ENCODE assay signal across 11 mouse cellular contexts in genomic region chr3:37937381-37938283, GRCm38 (mm10).
DNase-seq lines count a peak whose midpoint lies in the region; ATAC-seq lines count a peak whose summit lies in the region.
"Had no signal": no experiment of that assay in that cellular context is flagged by ENCODE, and none has a peak within 500 bp of the region (broad histone marks: within the 10 kb centered on the region; RNA-seq: fewer than 3 reads in every experiment).

No protein-coding gene starts in this region.

- no peaks in the 10 kb centered on the region for H3K36me3 ChIP-seq in midbrain, embryonic 11.5 days (ENCODE audit: control insufficient read depth, insufficient read depth, low read length)
- no peaks in the 10 kb centered on the region for H3K36me3 ChIP-seq in midbrain, embryonic 15.5 days (replicated peaks)
- no peaks in the 10 kb centered on the region for H3K36me3 ChIP-seq in heart, embryonic 10.5 days
- no peaks in the 10 kb centered on the region for H3K36me3 ChIP-seq in kidney, embryonic 14.5 days (ENCODE audit: control insufficient read depth, insufficient read depth, low read length)
- no peaks in the 10 kb centered on the region for H3K36me3 ChIP-seq in stomach, embryonic 16.5 days (ENCODE audit: control insufficient read depth, insufficient read depth, low read length)
- H3K36me3 ChIP-seq: G1E; neural tube, embryonic 12.5 days had no signal

- no peak overlapping the region for H3K27ac ChIP-seq in midbrain, embryonic 11.5 days (ENCODE audit: low read depth, low read length)
- H3K27ac ChIP-seq in midbrain, embryonic 15.5 days, result no peak overlapping the region
- no peak overlapping the region for H3K27ac ChIP-seq in heart, embryonic 10.5 days
- H3K27ac ChIP-seq in kidney, embryonic 14.5 days (ENCODE audit: low read depth, low read length), result peak overlapping the region; percentile 70
- H3K27ac ChIP-seq in stomach, embryonic 16.5 days (ENCODE audit: low read length), result peak overlapping the region; percentile 14; the same call in 1 of the 2 replicates
- H3K27ac ChIP-seq: liver, embryonic 14.5 days; neural tube, embryonic 12.5 days had no signal

- DNase-seq in midbrain, embryonic 11.5 days (ENCODE audit: low spot score, missing footprints), result peak; percentile 83
- peak; percentile 55 for DNase-seq in heart, embryonic 10.5 days (ENCODE audit: low spot score)
- DNase-seq in neural tube, embryonic 10.5 days (ENCODE audit: extremely low spot score, low spot score), result no peak
- no peak for DNase-seq in spleen, postnatal 10 days (ENCODE audit: low spot score in 2 of 2)
- DNase-seq in frontal cortex, postnatal 10 days (ENCODE audit: low spot score in 2 of 2), result no peak

- no peak overlapping the region for H3K4me2 ChIP-seq in midbrain, embryonic 11.5 days
- H3K4me2 ChIP-seq in midbrain, embryonic 15.5 days, result no peak overlapping the region
- H3K4me2 ChIP-seq in kidney, embryonic 14.5 days (replicated peaks; ENCODE audit: low read depth, low read length), result no peak overlapping the region
- no peak overlapping the region for H3K4me2 ChIP-seq in stomach, embryonic 16.5 days (ENCODE audit: low read depth, low read length)
- H3K4me2 ChIP-seq: neural tube, embryonic 12.5 days had no signal

- WGBS in midbrain, embryonic 11.5 days, result 42% methylated on average over 11 of the region's 11 CpGs
- 45% methylated on average over 11 of the region's 11 CpGs for WGBS in midbrain, embryonic 15.5 days
- WGBS in heart, embryonic 10.5 days, result 46% methylated on average over 11 of the region's 11 CpGs
- WGBS in kidney, embryonic 14.5 days, result 45% methylated on average over 11 of the region's 11 CpGs
- WGBS in stomach, embryonic 16.5 days, result 45% methylated on average over 11 of the region's 11 CpGs

- no peak for ATAC-seq in midbrain, embryonic 11.5 days (ENCODE audit: low FRiP score)
- no peak for ATAC-seq in midbrain, embryonic 15.5 days (replicated peaks)
- ATAC-seq in kidney, embryonic 14.5 days (ENCODE audit: low FRiP score, low TSS enrichment), result no peak; the same call in 1 of the 2 replicates
- ATAC-seq in stomach, embryonic 16.5 days (ENCODE audit: insufficient read depth, low FRiP score), result 0 out of 2 replicates have a peak, but pooled peaks have one; percentile 28

- no peak overlapping the region for H3K9ac ChIP-seq in midbrain, embryonic 11.5 days (ENCODE audit: low read length)
- no peak overlapping the region for H3K9ac ChIP-seq in midbrain, embryonic 15.5 days
- no peak overlapping the region for H3K9ac ChIP-seq in kidney, embryonic 14.5 days (ENCODE audit: low read depth, low read length)
- H3K9ac ChIP-seq in stomach, embryonic 16.5 days (ENCODE audit: low read length), result no peak overlapping the region
- H3K9ac ChIP-seq: liver, embryonic 14.5 days; neural tube, embryonic 12.5 days had no signal

- H3K27me3 ChIP-seq in midbrain, embryonic 11.5 days (ENCODE audit: control insufficient read depth, insufficient read depth, low read length), result no peaks in the 10 kb centered on the region
- no peaks in the 10 kb centered on the region for H3K27me3 ChIP-seq in midbrain, embryonic 15.5 days (replicated peaks)
- no peaks in the 10 kb centered on the region for H3K27me3 ChIP-seq in heart, embryonic 10.5 days (ENCODE audit: insufficient read depth, poor library complexity, severe bottlenecking)
- H3K27me3 ChIP-seq in kidney, embryonic 14.5 days (ENCODE audit: control insufficient read depth, insufficient read depth, low read length), result no peaks in the 10 kb centered on the region
- no peaks in the 10 kb centered on the region for H3K27me3 ChIP-seq in stomach, embryonic 16.5 days (ENCODE audit: control insufficient read depth, insufficient read depth, low read length)
- H3K27me3 ChIP-seq: neural tube, embryonic 12.5 days had no signal

- no peaks in the 10 kb centered on the region for H3K9me3 ChIP-seq in midbrain, embryonic 11.5 days (ENCODE audit: control insufficient read depth, low read length)
- H3K9me3 ChIP-seq in midbrain, embryonic 15.5 days, result no peaks in the 10 kb centered on the region
- no peaks in the 10 kb centered on the region for H3K9me3 ChIP-seq in heart, embryonic 10.5 days
- no peaks in the 10 kb centered on the region for H3K9me3 ChIP-seq in kidney, embryonic 14.5 days (ENCODE audit: control insufficient read depth, low read length)
- no peaks in the 10 kb centered on the region for H3K9me3 ChIP-seq in stomach, embryonic 16.5 days (replicated peaks; ENCODE audit: control insufficient read depth, low read length)
- H3K9me3 ChIP-seq: G1E; neural tube, embryonic 12.5 days had no signal

- H3K4me3 ChIP-seq in midbrain, embryonic 11.5 days (ENCODE audit: low read depth, low read length), result no peak overlapping the region
- no peak overlapping the region for H3K4me3 ChIP-seq in midbrain, embryonic 15.5 days
- H3K4me3 ChIP-seq in heart, embryonic 10.5 days, result no peak overlapping the region
- H3K4me3 ChIP-seq in kidney, embryonic 14.5 days (ENCODE audit: low read length), result no peak overlapping the region
- H3K4me3 ChIP-seq in stomach, embryonic 16.5 days (replicated peaks; ENCODE audit: low read length), result no peak overlapping the region
- H3K4me3 ChIP-seq: neural tube, embryonic 12.5 days had no signal

- H3K4me1 ChIP-seq in midbrain, embryonic 11.5 days (ENCODE audit: control insufficient read depth, insufficient read depth, low read length), result no peaks in the 10 kb centered on the region
- H3K4me1 ChIP-seq in midbrain, embryonic 15.5 days, result no peaks in the 10 kb centered on the region
- H3K4me1 ChIP-seq in heart, embryonic 10.5 days, result peaks cover 24% of the 10 kb centered on the region
- H3K4me1 ChIP-seq in kidney, embryonic 14.5 days (ENCODE audit: control insufficient read depth, insufficient read depth, low read length), result peaks cover 34% of the 10 kb centered on the region
- H3K4me1 ChIP-seq in stomach, embryonic 16.5 days (ENCODE audit: control insufficient read depth, insufficient read depth, low read length), result peaks cover 30% of the 10 kb centered on the region

Comparison
In these comparisons a context has a peak if more than half of its experiments do, and no peak if none do; other contexts are left out.
1. DNase-seq: peak in midbrain, embryonic 11.5 days (single experiment) and heart, embryonic 10.5 days (single experiment); none in neural tube, embryonic 10.5 days (single experiment), spleen, postnatal 10 days (0 of 2) and frontal cortex, postnatal 10 days (0 of 2).
2. H3K27ac ChIP-seq: peak in kidney, embryonic 14.5 days (single experiment) and stomach, embryonic 16.5 days (single experiment); none in midbrain, embryonic 11.5 days (single experiment), midbrain, embryonic 15.5 days (single experiment) and heart, embryonic 10.5 days (single experiment).